Mouse (Mus musculus): ENCODE measurements around the gene Rab34.
A peak's percentile ranks its signal among the peaks of the same experiment; 100 is the strongest.

DNA sequence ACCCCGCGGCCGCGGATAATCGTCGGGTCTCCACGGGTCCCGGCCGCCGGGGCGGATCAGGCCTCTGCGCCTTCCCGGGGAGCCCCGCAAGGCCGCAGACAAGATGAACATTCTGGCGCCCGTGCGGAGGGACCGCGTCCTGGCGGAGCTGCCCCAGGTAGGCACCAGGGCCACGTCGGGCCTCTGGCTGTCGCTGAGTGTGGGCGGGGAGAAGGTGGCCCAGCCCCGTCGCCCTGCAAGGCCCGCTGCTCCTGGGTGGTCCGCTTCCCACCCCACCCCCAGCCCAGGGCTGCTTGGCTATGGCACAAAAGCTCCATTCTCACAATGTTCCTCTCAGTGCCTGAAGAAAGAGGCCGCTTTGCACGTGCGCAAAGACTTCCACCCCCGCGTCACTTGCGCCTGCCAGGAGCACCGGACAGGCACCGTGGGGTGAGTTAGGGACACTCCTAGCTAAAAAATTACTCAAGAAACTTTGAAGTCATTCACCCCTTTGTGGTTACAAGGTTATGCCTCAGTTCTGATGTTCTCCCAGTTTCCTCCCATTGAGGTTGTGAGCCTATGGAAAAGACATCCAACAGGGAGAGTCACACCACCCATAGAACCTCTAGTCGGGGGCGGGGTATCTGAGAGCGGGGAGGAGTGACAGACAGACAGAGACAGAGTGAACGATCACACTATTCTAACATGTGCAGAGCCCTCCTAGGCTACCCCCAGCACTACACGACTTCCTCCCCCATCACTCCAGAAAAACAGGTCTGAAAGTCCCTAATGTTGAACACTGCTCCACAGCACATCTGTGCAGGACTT lies 1.2 kb downstream of the Rab34 start:
- TF ChIP-seq TCF12 (IDR thresholded peaks at IDR 0.05; ENCODE audit: insufficient read depth, poor library complexity, severe bottlenecking), result no peak
- TF ChIP-seq POLR2A (IDR thresholded peaks at IDR 0.05; ENCODE audit: insufficient read length, low read depth), result peak; percentile 70
- no peak for TF ChIP-seq MAX (IDR thresholded peaks at IDR 0.05; ENCODE audit: low read depth)
- TF ChIP-seq POLR2AphosphoS2 (IDR thresholded peaks at IDR 0.05; ENCODE audit: insufficient read length, low read depth), result peak; percentile 63
- TF ChIP-seq E2F4 (IDR thresholded peaks at IDR 0.05; ENCODE audit: insufficient read depth), result no peak
- no peak for TF ChIP-seq USF1 (IDR thresholded peaks at IDR 0.05; ENCODE audit: low read depth)
- TF ChIP-seq TCF3 (IDR thresholded peaks at IDR 0.05; ENCODE audit: insufficient read length, low read depth), result no peak
- no peak for TF ChIP-seq REST (IDR thresholded peaks at IDR 0.05; ENCODE audit: insufficient read depth, insufficient read length)

Data from myocyte (in vitro differentiated cells).